Mouse (Mus musculus): Measurements from ENCODE around the gene Cxcr5. TPM values are rescaled to one million over a fixed set of nuclear protein-coding genes. Genes with fewer than 3 reads are reported as not detected.

Cxcr5 gene
- polyA plus RNA-seq, 1 experiment, result not detected

- Histone ChIP-seq H3K36me3 (ENCODE audit: control insufficient read depth, insufficient read depth, low read length, poor library complexity, severe bottlenecking) (no peaks in the 10 kb centered on the region), H3K9ac (ENCODE audit: low read depth, poor library complexity, severe bottlenecking) (no peak overlapping the region), H3K4me3 (ENCODE audit: low read depth, low read length) (no peak overlapping the region), H3K4me1 (ENCODE audit: control insufficient read depth, insufficient read depth, low read length) (peaks cover 3% of the 10 kb centered on the region), H3K27ac (ENCODE audit: insufficient read depth, low read length) (no peak overlapping the region), H3K9me3 (replicated peaks; ENCODE audit: control insufficient read depth, insufficient read depth, low read length, poor library complexity, severe bottlenecking) (no peaks in the 10 kb centered on the region), H3K27me3 (ENCODE audit: control insufficient read depth, insufficient read depth, low read length, poor library complexity, severe bottlenecking) (no peaks in the 10 kb centered on the region)
- TF ChIP-seq POLR2A (IDR thresholded peaks at IDR 0.05; ENCODE audit: insufficient read depth, low read length), result no peak
- TF ChIP-seq EP300 (IDR thresholded peaks at IDR 0.05; ENCODE audit: insufficient read depth, low read depth, low read length), result no peak
- TF ChIP-seq CTCF (IDR thresholded peaks at IDR 0.05; ENCODE audit: low read depth, low read length), result no peak
These were observed 43.6 kb downstream of the Cxcr5 start for GRCm38 (mm10) chr9:44518068-44518467.

- H3K27me3 ChIP-seq (ENCODE audit: control insufficient read depth, insufficient read depth, low read length, poor library complexity, severe bottlenecking), result no peaks in the 10 kb centered on the region
- H3K4me1 ChIP-seq (ENCODE audit: control insufficient read depth, insufficient read depth, low read length), result peaks cover 3% of the 10 kb centered on the region
- TF ChIP-seq CTCF (IDR thresholded peaks at IDR 0.05; ENCODE audit: low read depth, low read length), result no peak
- no peak overlapping the region for H3K4me3 ChIP-seq (ENCODE audit: low read depth, low read length)
- no peaks in the 10 kb centered on the region for H3K36me3 ChIP-seq (ENCODE audit: control insufficient read depth, insufficient read depth, low read length, poor library complexity, severe bottlenecking)
- H3K9me3 ChIP-seq (replicated peaks; ENCODE audit: control insufficient read depth, insufficient read depth, low read length, poor library complexity, severe bottlenecking), result no peaks in the 10 kb centered on the region
- H3K9ac ChIP-seq (ENCODE audit: low read depth, poor library complexity, severe bottlenecking), result no peak overlapping the region
- no peak overlapping the region for H3K27ac ChIP-seq (ENCODE audit: insufficient read depth, low read length)
These were observed 44.3 kb downstream of the Cxcr5 start for GRCm38 (mm10) chr9:44517368-44517767.

- Histone ChIP-seq H3K9ac (ENCODE audit: low read depth, poor library complexity, severe bottlenecking) (peak overlapping the region; percentile 23; the same call in 1 of the 2 replicates), H3K4me3 (ENCODE audit: low read depth, low read length) (no peak overlapping the region), H3K27me3 (ENCODE audit: control insufficient read depth, insufficient read depth, low read length, poor library complexity, severe bottlenecking) (no peaks in the 10 kb centered on the region), H3K9me3 (replicated peaks; ENCODE audit: control insufficient read depth, insufficient read depth, low read length, poor library complexity, severe bottlenecking) (no peaks in the 10 kb centered on the region), H3K4me1 (ENCODE audit: control insufficient read depth, insufficient read depth, low read length) (peaks cover 3% of the 10 kb centered on the region), H3K27ac (ENCODE audit: insufficient read depth, low read length) (no peak overlapping the region), H3K36me3 (ENCODE audit: control insufficient read depth, insufficient read depth, low read length, poor library complexity, severe bottlenecking) (no peaks in the 10 kb centered on the region)
- no peak for TF ChIP-seq CTCF (IDR thresholded peaks at IDR 0.05; ENCODE audit: low read depth, low read length)
- TF ChIP-seq EP300 (IDR thresholded peaks at IDR 0.05; ENCODE audit: insufficient read depth, low read depth, low read length), result no peak
- no peak for TF ChIP-seq POLR2A (IDR thresholded peaks at IDR 0.05; ENCODE audit: insufficient read depth, low read length)
These were observed 45.8 kb downstream of the Cxcr5 start for GRCm38 (mm10) chr9:44515891-44516290.

GRCm38 (mm10) chr9:44515131-44515751, 46.4 kb downstream of the Cxcr5 start:
- Histone ChIP-seq H3K36me3 (ENCODE audit: control insufficient read depth, insufficient read depth, low read length, poor library complexity, severe bottlenecking) (no peaks in the 10 kb centered on the region), H3K4me1 (ENCODE audit: control insufficient read depth, insufficient read depth, low read length) (peaks cover 3% of the 10 kb centered on the region), H3K27me3 (ENCODE audit: control insufficient read depth, insufficient read depth, low read length, poor library complexity, severe bottlenecking) (no peaks in the 10 kb centered on the region), H3K4me3 (ENCODE audit: low read depth, low read length) (peak overlapping the region; percentile 53), H3K9me3 (replicated peaks; ENCODE audit: control insufficient read depth, insufficient read depth, low read length, poor library complexity, severe bottlenecking) (no peaks in the 10 kb centered on the region), H3K9ac (ENCODE audit: low read depth, poor library complexity, severe bottlenecking) (peak overlapping the region; percentile 23), H3K27ac (ENCODE audit: insufficient read depth, low read length) (0 out of 2 replicates have a peak overlapping the region, but pooled peaks have one; percentile 22)
- TF ChIP-seq CTCF (IDR thresholded peaks at IDR 0.05; ENCODE audit: low read depth, low read length) (no peak), EP300 (IDR thresholded peaks at IDR 0.05; ENCODE audit: insufficient read depth, low read depth, low read length) (0 out of 2 replicates have a peak, but pooled peaks have one; percentile 12), POLR2A (IDR thresholded peaks at IDR 0.05; ENCODE audit: insufficient read depth, low read length) (no peak)

GRCm38 (mm10) chr9:44514147-44514546, 47.5 kb downstream of the Cxcr5 start:
- H3K4me1 ChIP-seq (ENCODE audit: control insufficient read depth, insufficient read depth, low read length), result peaks cover 3% of the 10 kb centered on the region

GRCm38 (mm10) chr9:44513610-44514009, 48.1 kb downstream of the Cxcr5 start:
- no peak overlapping the region for H3K9ac ChIP-seq (ENCODE audit: low read depth, poor library complexity, severe bottlenecking)
- H3K4me3 ChIP-seq (ENCODE audit: low read depth, low read length), result peak overlapping the region; percentile 27; the same call in 1 of the 2 replicates
- peaks cover 3% of the 10 kb centered on the region for H3K4me1 ChIP-seq (ENCODE audit: control insufficient read depth, insufficient read depth, low read length)
- no peaks in the 10 kb centered on the region for H3K36me3 ChIP-seq (ENCODE audit: control insufficient read depth, insufficient read depth, low read length, poor library complexity, severe bottlenecking)
- H3K27me3 ChIP-seq (ENCODE audit: control insufficient read depth, insufficient read depth, low read length, poor library complexity, severe bottlenecking), result no peaks in the 10 kb centered on the region
- no peak overlapping the region for H3K27ac ChIP-seq (ENCODE audit: insufficient read depth, low read length)
- TF ChIP-seq CTCF (IDR thresholded peaks at IDR 0.05; ENCODE audit: low read depth, low read length), result peak; percentile 6
- TF ChIP-seq EP300 (IDR thresholded peaks at IDR 0.05; ENCODE audit: insufficient read depth, low read depth, low read length), result no peak
- TF ChIP-seq POLR2A (IDR thresholded peaks at IDR 0.05; ENCODE audit: insufficient read depth, low read length), result no peak
- H3K9me3 ChIP-seq (replicated peaks; ENCODE audit: control insufficient read depth, insufficient read depth, low read length, poor library complexity, severe bottlenecking), result no peaks in the 10 kb centered on the region

More at GRCm38 (mm10) chr9:44514147-44514546, 47.5 kb downstream of the Cxcr5 start:
- TF ChIP-seq EP300 (IDR thresholded peaks at IDR 0.05; ENCODE audit: insufficient read depth, low read depth, low read length) (no peak), CTCF (IDR thresholded peaks at IDR 0.05; ENCODE audit: low read depth, low read length) (no peak), POLR2A (IDR thresholded peaks at IDR 0.05; ENCODE audit: insufficient read depth, low read length) (no peak)
- no peaks in the 10 kb centered on the region for H3K9me3 ChIP-seq (replicated peaks; ENCODE audit: control insufficient read depth, insufficient read depth, low read length, poor library complexity, severe bottlenecking)
- H3K9ac ChIP-seq (ENCODE audit: low read depth, poor library complexity, severe bottlenecking), result no peak overlapping the region
- no peaks in the 10 kb centered on the region for H3K36me3 ChIP-seq (ENCODE audit: control insufficient read depth, insufficient read depth, low read length, poor library complexity, severe bottlenecking)
- H3K27ac ChIP-seq (ENCODE audit: insufficient read depth, low read length), result no peak overlapping the region
- no peak overlapping the region for H3K4me3 ChIP-seq (ENCODE audit: low read depth, low read length)
- H3K27me3 ChIP-seq (ENCODE audit: control insufficient read depth, insufficient read depth, low read length, poor library complexity, severe bottlenecking), result no peaks in the 10 kb centered on the region
